Mouse (Mus musculus) E14TG2a.4 (cell line): ENCODE data around the gene Stat5b.

Experiments
- CTCF ChIP-seq: conservative IDR thresholded peaks from 2 replicates; pipeline ENCODE4 v1.5.1; 2014; ENCODE audit warnings: low read length
- NANOG ChIP-seq: IDR thresholded peaks from 2 replicates; pipeline ENCODE4 v1.6.1; 2014; ENCODE audit warnings: borderline replicate concordance, low read length, mixed read lengths
- POU5F1 ChIP-seq: IDR thresholded peaks from 2 replicates; pipeline ENCODE4 v1.6.1; 2014; ENCODE audit warnings: low read length, borderline replicate concordance

- TF ChIP-seq CTCF (no peak), NANOG (no peak), POU5F1 (no peak)
Measured at GRCm38 (mm10) chr11:100741348-100741747, 109.2 kb downstream of the Stat5b start.
